Mouse (Mus musculus): Measurements from ENCODE around the gene Pold2. TPM values are rescaled to one million over a fixed set of nuclear protein-coding genes. Genes with fewer than 3 reads are reported as not detected.

The Pold2 gene
- polyA plus RNA-seq, 1 experiment from 2014 or later: 86.8 TPM

GRCm38 (mm10) chr11:5860639-5861038 is 17.5 kb downstream of the Pold2 start:
- Histone ChIP-seq H3K9ac (ENCODE audit: low read depth, low read length) (no peak overlapping the region), H3K27me3 (ENCODE audit: control insufficient read depth, insufficient read depth, low read length) (peaks cover 5% of the 10 kb centered on the region; the same call in 1 of the 2 replicates), H3K4me2 (no peak overlapping the region), H3K36me3 (ENCODE audit: control insufficient read depth, insufficient read depth, low read length) (no peaks in the 10 kb centered on the region), H3K4me3 (ENCODE audit: low read depth, low read length) (no peak overlapping the region), H3K4me1 (ENCODE audit: control insufficient read depth, insufficient read depth, low read length) (peaks cover 26% of the 10 kb centered on the region), H3K9me3 (replicated peaks; ENCODE audit: control insufficient read depth, low read length) (peaks cover 4% of the 10 kb centered on the region), H3K27ac (ENCODE audit: low read depth, low read length) (no peak overlapping the region)
- 44% methylated on average over 6 of the region's 6 CpGs for WGBS (ENCODE audit: insufficient replicate concordance)
- ATAC-seq (replicated peaks; ENCODE audit: insufficient number of reproducible peaks, low FRiP score, low TSS enrichment): no peak

GRCm38 (mm10) chr11:5859883-5860550 is 18.1 kb downstream of the Pold2 start:
- Histone ChIP-seq H3K4me3 (ENCODE audit: low read depth, low read length) (no peak overlapping the region), H3K27ac (ENCODE audit: low read depth, low read length) (no peak overlapping the region), H3K4me2 (no peak overlapping the region), H3K4me1 (ENCODE audit: control insufficient read depth, insufficient read depth, low read length) (peaks cover 26% of the 10 kb centered on the region), H3K9ac (ENCODE audit: low read depth, low read length) (no peak overlapping the region), H3K36me3 (ENCODE audit: control insufficient read depth, insufficient read depth, low read length) (no peaks in the 10 kb centered on the region), H3K9me3 (replicated peaks; ENCODE audit: control insufficient read depth, low read length) (peaks cover 4% of the 10 kb centered on the region), H3K27me3 (ENCODE audit: control insufficient read depth, insufficient read depth, low read length) (peaks cover 5% of the 10 kb centered on the region; the same call in 1 of the 2 replicates)
- 73% methylated on average over 13 of the region's 13 CpGs for WGBS (ENCODE audit: insufficient replicate concordance)
- ATAC-seq (replicated peaks; ENCODE audit: insufficient number of reproducible peaks, low FRiP score, low TSS enrichment): no peak

DNA sequence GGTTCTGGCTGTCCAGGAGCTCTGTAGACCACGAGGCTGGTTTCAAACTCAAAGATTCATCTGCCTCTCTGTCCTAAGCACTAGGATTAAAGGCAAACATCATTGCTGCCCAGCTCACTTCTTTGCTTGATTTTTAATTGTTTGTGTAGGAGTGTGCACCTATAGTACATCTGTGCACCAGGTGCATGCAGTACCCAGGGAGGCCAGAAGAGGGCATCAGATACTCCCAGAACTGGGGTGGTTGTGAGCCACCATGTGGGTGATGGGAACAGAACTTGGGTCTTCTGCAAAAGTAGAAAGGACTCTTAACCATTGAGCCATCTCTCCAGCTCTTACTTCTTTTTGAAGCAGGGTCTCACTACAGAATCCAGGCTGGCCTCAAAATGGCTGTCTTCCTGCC is 19.4 kb downstream of the Pold2 start:
- no peak overlapping the region for H3K4me2 ChIP-seq
- peaks cover 4% of the 10 kb centered on the region for H3K9me3 ChIP-seq (replicated peaks; ENCODE audit: control insufficient read depth, low read length)
- no peak overlapping the region for H3K9ac ChIP-seq (ENCODE audit: low read depth, low read length)
- peaks cover 26% of the 10 kb centered on the region for H3K4me1 ChIP-seq (ENCODE audit: control insufficient read depth, insufficient read depth, low read length)
- peaks cover 5% of the 10 kb centered on the region; the same call in 1 of the 2 replicates for H3K27me3 ChIP-seq (ENCODE audit: control insufficient read depth, insufficient read depth, low read length)
- no peak for ATAC-seq (replicated peaks; ENCODE audit: insufficient number of reproducible peaks, low FRiP score, low TSS enrichment)
- WGBS (ENCODE audit: insufficient replicate concordance): 77% methylated on average over 1 of the region's 1 CpGs
- no peak overlapping the region for H3K4me3 ChIP-seq (ENCODE audit: low read depth, low read length)
- H3K36me3 ChIP-seq (ENCODE audit: control insufficient read depth, insufficient read depth, low read length): no peaks in the 10 kb centered on the region
- no peak overlapping the region for H3K27ac ChIP-seq (ENCODE audit: low read depth, low read length)

DNA sequence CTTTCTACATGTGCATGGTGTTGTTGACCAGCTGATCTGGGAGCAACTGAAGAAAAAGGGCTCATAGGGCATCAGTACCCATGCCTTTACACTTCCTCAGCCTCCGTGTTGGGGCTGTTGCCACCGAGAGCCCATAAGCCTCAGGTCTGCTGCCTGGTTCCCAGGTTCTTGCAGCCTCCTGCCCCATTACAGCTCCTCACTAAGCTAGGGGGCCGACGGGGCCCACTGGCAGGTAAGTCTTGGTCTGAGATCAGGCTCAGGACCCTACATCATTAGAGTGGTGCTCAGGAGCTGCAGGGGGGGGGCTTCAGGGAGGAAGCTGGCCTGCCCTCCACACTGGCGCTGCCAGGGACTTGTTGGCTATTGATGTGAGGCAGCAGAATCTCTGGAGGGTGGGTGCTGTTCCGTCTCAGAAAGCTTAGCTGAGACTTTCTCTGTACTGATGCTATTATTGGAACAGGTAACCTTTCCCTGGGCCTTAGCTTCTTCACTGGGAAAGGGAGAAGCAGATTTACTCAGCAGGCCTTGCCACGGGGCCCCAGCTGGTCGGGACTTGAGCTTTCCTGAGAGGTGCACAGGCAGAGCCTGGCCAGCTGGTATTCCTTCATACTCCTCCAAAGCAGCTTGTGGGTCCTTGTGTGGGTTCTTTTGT is 21.5 kb downstream of the Pold2 start:
- Histone ChIP-seq H3K27me3 (ENCODE audit: control insufficient read depth, insufficient read depth, low read length) (peaks cover 5% of the 10 kb centered on the region; the same call in 1 of the 2 replicates), H3K9me3 (replicated peaks; ENCODE audit: control insufficient read depth, low read length) (peaks cover 4% of the 10 kb centered on the region), H3K36me3 (ENCODE audit: control insufficient read depth, insufficient read depth, low read length) (no peaks in the 10 kb centered on the region), H3K4me2 (no peak overlapping the region), H3K27ac (ENCODE audit: low read depth, low read length) (no peak overlapping the region), H3K4me1 (ENCODE audit: control insufficient read depth, insufficient read depth, low read length) (peaks cover 26% of the 10 kb centered on the region), H3K4me3 (ENCODE audit: low read depth, low read length) (no peak overlapping the region), H3K9ac (ENCODE audit: low read depth, low read length) (no peak overlapping the region)
- WGBS (ENCODE audit: insufficient replicate concordance): 66% methylated on average over 8 of the region's 8 CpGs
- ATAC-seq (replicated peaks; ENCODE audit: insufficient number of reproducible peaks, low FRiP score, low TSS enrichment): no peak

DNA sequence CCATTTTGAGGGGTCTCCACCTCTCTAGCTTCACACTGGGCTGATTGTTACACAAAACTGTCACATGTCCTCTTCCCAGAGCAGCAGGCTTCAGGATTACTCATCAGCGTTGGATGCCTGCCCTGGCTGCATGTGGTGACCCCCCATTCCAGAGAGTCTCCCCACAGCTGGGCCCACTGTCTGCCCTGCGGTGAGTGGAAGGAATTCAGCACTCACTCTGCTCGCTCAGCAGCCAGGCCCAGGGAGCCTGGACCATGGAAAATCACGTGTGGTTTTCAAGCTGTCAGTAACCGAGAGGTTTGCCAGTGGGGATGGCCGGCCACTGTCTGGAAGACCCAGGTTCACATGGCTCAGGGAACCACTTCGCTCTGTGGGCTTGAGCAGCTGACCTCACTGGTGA is 22.2 kb downstream of the Pold2 start:
- Histone ChIP-seq H3K4me1 (ENCODE audit: control insufficient read depth, insufficient read depth, low read length) (peaks cover 25% of the 10 kb centered on the region), H3K9me3 (replicated peaks; ENCODE audit: control insufficient read depth, low read length) (peaks cover 4% of the 10 kb centered on the region), H3K9ac (ENCODE audit: low read depth, low read length) (peak overlapping the region; percentile 43; the same call in 1 of the 2 replicates), H3K27me3 (ENCODE audit: control insufficient read depth, insufficient read depth, low read length) (peaks cover 2% of the 10 kb centered on the region; the same call in 1 of the 2 replicates), H3K27ac (ENCODE audit: low read depth, low read length) (no peak overlapping the region), H3K4me3 (ENCODE audit: low read depth, low read length) (no peak overlapping the region), H3K4me2 (no peak overlapping the region), H3K36me3 (ENCODE audit: control insufficient read depth, insufficient read depth, low read length) (no peaks in the 10 kb centered on the region)
- ATAC-seq (replicated peaks; ENCODE audit: insufficient number of reproducible peaks, low FRiP score, low TSS enrichment): no peak
- WGBS (ENCODE audit: insufficient replicate concordance): 36% methylated on average over 7 of the region's 7 CpGs

DNA sequence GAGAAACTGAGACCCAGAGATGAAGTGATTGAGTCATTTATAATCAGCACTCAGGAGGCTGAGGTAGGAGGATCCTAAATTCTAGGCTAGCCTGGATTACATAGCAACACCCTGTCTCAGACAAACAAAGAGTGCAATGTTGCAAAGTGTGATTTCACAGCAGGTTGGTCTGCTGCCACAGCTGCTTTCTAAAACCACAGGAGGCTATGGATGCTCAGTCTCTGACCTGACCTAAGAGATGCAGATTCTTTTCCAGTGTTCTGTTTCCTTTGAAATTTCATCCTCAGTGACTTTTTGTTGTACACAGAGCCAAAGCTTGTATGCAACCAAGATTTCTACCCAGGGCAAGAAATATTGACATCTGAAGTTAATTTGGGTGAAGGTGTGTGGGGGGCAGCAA is 22.6 kb downstream of the Pold2 start:
- Histone ChIP-seq H3K4me3 (ENCODE audit: low read depth, low read length) (no peak overlapping the region), H3K27ac (ENCODE audit: low read depth, low read length) (no peak overlapping the region), H3K9me3 (replicated peaks; ENCODE audit: control insufficient read depth, low read length) (peaks cover 4% of the 10 kb centered on the region), H3K36me3 (ENCODE audit: control insufficient read depth, insufficient read depth, low read length) (no peaks in the 10 kb centered on the region), H3K4me1 (ENCODE audit: control insufficient read depth, insufficient read depth, low read length) (peaks cover 25% of the 10 kb centered on the region), H3K4me2 (no peak overlapping the region), H3K27me3 (ENCODE audit: control insufficient read depth, insufficient read depth, low read length) (0 out of 2 replicates have a peak, but pooled peaks cover 2% of the 10 kb centered on the region), H3K9ac (ENCODE audit: low read depth, low read length) (no peak overlapping the region)
- no peak for ATAC-seq (replicated peaks; ENCODE audit: insufficient number of reproducible peaks, low FRiP score, low TSS enrichment)

DNA sequence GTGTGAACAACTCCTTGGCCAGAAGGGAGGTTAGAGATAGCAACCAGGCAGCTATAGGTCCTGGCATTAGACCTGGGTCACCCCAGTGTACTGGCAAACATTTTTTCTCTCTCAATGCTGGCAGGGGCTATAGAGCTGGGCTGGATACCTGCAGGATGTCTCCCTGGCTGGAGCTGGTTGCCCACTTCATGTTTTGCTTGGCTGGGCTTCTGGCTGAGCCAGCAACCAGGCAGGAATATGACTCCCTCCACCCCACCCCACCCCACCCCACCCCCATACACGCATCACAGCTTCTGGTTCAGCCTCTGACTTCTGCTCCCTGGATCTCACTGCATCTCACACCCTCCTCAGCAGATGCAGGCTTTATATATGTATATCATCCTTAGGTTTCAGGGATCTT is 25.8 kb downstream of the Pold2 start:
- Histone ChIP-seq H3K9me3 (replicated peaks; ENCODE audit: control insufficient read depth, low read length) (no peaks in the 10 kb centered on the region), H3K36me3 (ENCODE audit: control insufficient read depth, insufficient read depth, low read length) (no peaks in the 10 kb centered on the region), H3K4me1 (ENCODE audit: control insufficient read depth, insufficient read depth, low read length) (peaks cover 25% of the 10 kb centered on the region), H3K4me2 (no peak overlapping the region), H3K9ac (ENCODE audit: low read depth, low read length) (no peak overlapping the region), H3K27ac (ENCODE audit: low read depth, low read length) (no peak overlapping the region), H3K27me3 (ENCODE audit: control insufficient read depth, insufficient read depth, low read length) (no peaks in the 10 kb centered on the region), H3K4me3 (ENCODE audit: low read depth, low read length) (no peak overlapping the region)
- no peak for ATAC-seq (replicated peaks; ENCODE audit: insufficient number of reproducible peaks, low FRiP score, low TSS enrichment)
- 17% methylated on average over 1 of the region's 1 CpGs for WGBS (ENCODE audit: insufficient replicate concordance)

DNA sequence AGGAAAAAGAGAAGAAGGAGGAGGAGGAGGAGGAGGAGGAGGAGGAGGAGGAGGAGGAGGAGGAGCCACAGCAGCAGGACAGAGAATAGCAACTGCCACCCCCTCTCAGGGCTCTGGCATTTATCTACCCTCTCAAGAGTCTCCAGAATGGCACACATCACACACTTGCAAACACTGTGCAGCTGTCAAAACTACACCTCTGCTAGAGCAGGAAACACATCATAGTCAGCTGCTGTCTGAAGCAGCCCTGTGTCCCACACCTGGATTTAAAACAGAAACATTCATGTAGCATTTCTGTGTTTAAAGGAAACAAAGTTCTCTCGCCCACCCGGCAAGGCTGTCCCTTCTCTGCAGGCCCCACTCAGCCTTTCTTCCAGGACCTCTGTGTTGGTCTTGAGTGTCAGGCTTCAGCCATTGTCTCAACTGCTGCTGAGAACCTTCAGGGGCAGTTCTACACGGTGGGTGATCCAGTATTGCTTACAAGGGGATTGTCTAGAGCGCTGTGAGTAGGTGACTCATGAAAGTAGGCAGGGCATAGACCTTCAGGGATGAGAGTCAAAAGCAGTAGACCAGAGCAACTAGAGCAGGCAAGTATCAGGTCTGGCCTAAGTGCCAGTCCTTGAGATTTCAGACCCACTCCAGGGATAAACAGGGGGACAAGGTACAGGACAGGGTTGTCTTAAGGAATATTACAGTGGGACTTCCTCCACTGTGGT is 26.9 kb downstream of the Pold2 start:
- ATAC-seq (replicated peaks; ENCODE audit: insufficient number of reproducible peaks, low FRiP score, low TSS enrichment): no peak
- 57% methylated on average over 4 of the region's 4 CpGs for WGBS (ENCODE audit: insufficient replicate concordance)
- Histone ChIP-seq H3K9me3 (replicated peaks; ENCODE audit: control insufficient read depth, low read length) (no peaks in the 10 kb centered on the region), H3K27me3 (ENCODE audit: control insufficient read depth, insufficient read depth, low read length) (no peaks in the 10 kb centered on the region), H3K4me2 (no peak overlapping the region), H3K27ac (ENCODE audit: low read depth, low read length) (peak overlapping the region; percentile 35; the same call in 1 of the 2 replicates), H3K4me3 (ENCODE audit: low read depth, low read length) (no peak overlapping the region), H3K36me3 (ENCODE audit: control insufficient read depth, insufficient read depth, low read length) (no peaks in the 10 kb centered on the region), H3K9ac (ENCODE audit: low read depth, low read length) (no peak overlapping the region), H3K4me1 (ENCODE audit: control insufficient read depth, insufficient read depth, low read length) (peaks cover 22% of the 10 kb centered on the region)
